Comparison of ENCODE assay signal across 8 mouse cellular contexts in genomic region chr7:114020704-114021093, GRCm38 (mm10).
DNase-seq lines count a peak whose midpoint lies in the region; ATAC-seq and TF ChIP-seq lines count a peak whose summit lies in the region.

No protein-coding gene starts in this region.

- peaks cover 7% of the 10 kb centered on the region; the same call in 1 of the 2 replicates for H3K9me3 ChIP-seq in E14TG2a.4 (ENCODE audit: low read length)
- H3K9me3 ChIP-seq in forebrain, embryonic 11.5 days (ENCODE audit: control insufficient read depth, low read length), result no peaks in the 10 kb centered on the region
- H3K9me3 ChIP-seq in heart, postnatal 0 days (replicated peaks; ENCODE audit: control insufficient read depth, low read length), result no peaks in the 10 kb centered on the region
- no peaks in the 10 kb centered on the region for H3K9me3 ChIP-seq in liver, embryonic 16.5 days (replicated peaks; ENCODE audit: control insufficient read depth, low read length)
- H3K9me3 ChIP-seq in neural tube, embryonic 13.5 days, result no peaks in the 10 kb centered on the region

- peak; percentile 66 for ATAC-seq in forebrain, embryonic 11.5 days (replicated peaks; ENCODE audit: low FRiP score)
- ATAC-seq in heart, postnatal 0 days (ENCODE audit: insufficient read depth, low read depth), result peak; percentile 42
- no peak for ATAC-seq in liver, embryonic 16.5 days (ENCODE audit: low read depth)
- peak; percentile 54; the same call in 1 of the 2 replicates for ATAC-seq in neural tube, embryonic 13.5 days (ENCODE audit: low read depth)

- 0 out of 2 replicates have a peak, but pooled peaks cover 2% of the 10 kb centered on the region for H3K4me1 ChIP-seq in E14TG2a.4 (replicated peaks; ENCODE audit: low read depth, low read length)
- no peaks in the 10 kb centered on the region; the same call in 1 of the 2 replicates for H3K4me1 ChIP-seq in forebrain, embryonic 11.5 days (replicated peaks; ENCODE audit: control insufficient read depth, insufficient read depth, low read length)
- no peaks in the 10 kb centered on the region; the same call in 1 of the 2 replicates for H3K4me1 ChIP-seq in heart, postnatal 0 days (ENCODE audit: control insufficient read depth, insufficient read depth)
- peaks cover 3% of the 10 kb centered on the region; the same call in 1 of the 2 replicates for H3K4me1 ChIP-seq in liver, embryonic 16.5 days (ENCODE audit: control insufficient read depth, low read depth, low read length)
- peaks cover 11% of the 10 kb centered on the region; the same call in 1 of the 2 replicates for H3K4me1 ChIP-seq in neural tube, embryonic 13.5 days (replicated peaks)

- peaks cover 5% of the 10 kb centered on the region; the same call in 1 of the 2 replicates for H3K27me3 ChIP-seq in E14TG2a.4 (ENCODE audit: insufficient read depth, low read length)
- H3K27me3 ChIP-seq in forebrain, embryonic 11.5 days (ENCODE audit: control insufficient read depth, insufficient read depth, low read length), result no peaks in the 10 kb centered on the region
- no peaks in the 10 kb centered on the region for H3K27me3 ChIP-seq in heart, postnatal 0 days (ENCODE audit: control insufficient read depth, insufficient read depth, low read length)
- H3K27me3 ChIP-seq in liver, embryonic 16.5 days (ENCODE audit: control insufficient read depth, insufficient read depth, low read depth, low read length), result no peaks in the 10 kb centered on the region
- H3K27me3 ChIP-seq in neural tube, embryonic 13.5 days, result no peaks in the 10 kb centered on the region

- no peak for TF ChIP-seq EP300 in heart, postnatal 0 days (IDR thresholded peaks at IDR 0.05; ENCODE audit: low read depth)

- no peaks in the 10 kb centered on the region for H3K36me3 ChIP-seq in E14TG2a.4 (ENCODE audit: insufficient read depth, low read length)
- H3K36me3 ChIP-seq in forebrain, embryonic 11.5 days (ENCODE audit: control insufficient read depth, insufficient read depth, low read length), result no peaks in the 10 kb centered on the region
- no peaks in the 10 kb centered on the region for H3K36me3 ChIP-seq in heart, postnatal 0 days (replicated peaks; ENCODE audit: control insufficient read depth, insufficient read depth, low read length)
- no peaks in the 10 kb centered on the region for H3K36me3 ChIP-seq in liver, embryonic 16.5 days (ENCODE audit: control insufficient read depth, insufficient read depth)
- no peaks in the 10 kb centered on the region for H3K36me3 ChIP-seq in neural tube, embryonic 13.5 days

- no peak overlapping the region for H3K4me3 ChIP-seq in E14TG2a.4 (replicated peaks; ENCODE audit: low read length)
- H3K4me3 ChIP-seq in forebrain, embryonic 11.5 days (ENCODE audit: low read depth, low read length), result peak overlapping the region; percentile 29
- peak overlapping the region; percentile 55 for H3K4me3 ChIP-seq in heart, postnatal 0 days (ENCODE audit: low read depth, low read length)
- H3K4me3 ChIP-seq in liver, embryonic 16.5 days (ENCODE audit: low read depth, low read length), result peak overlapping the region; percentile 64
- peak overlapping the region; percentile 37 for H3K4me3 ChIP-seq in neural tube, embryonic 13.5 days

- 1% methylated on average over 11 of the region's 11 CpGs for WGBS in forebrain, embryonic 11.5 days
- WGBS in heart, postnatal 0 days, result 1% methylated on average over 11 of the region's 11 CpGs
- WGBS in liver, embryonic 16.5 days (ENCODE audit: insufficient replicate concordance), result under 1% methylated on average over 11 of the region's 11 CpGs
- WGBS in neural tube, embryonic 13.5 days, result 2% methylated on average over 11 of the region's 11 CpGs

- H3K9ac ChIP-seq in forebrain, embryonic 11.5 days (ENCODE audit: low read length), result peak overlapping the region; percentile 42
- peak overlapping the region; percentile 60 for H3K9ac ChIP-seq in heart, postnatal 0 days (replicated peaks; ENCODE audit: low read depth, low read length)
- H3K9ac ChIP-seq in liver, embryonic 16.5 days (ENCODE audit: low read depth, low read length), result peak overlapping the region; percentile 38
- peak overlapping the region; percentile 62 for H3K9ac ChIP-seq in neural tube, embryonic 13.5 days

- peak; percentile 75 for TF ChIP-seq CTCF in E14TG2a.4 (conservative IDR thresholded peaks at IDR 0.05; ENCODE audit: low read length)
- peak; percentile 87 for TF ChIP-seq CTCF in heart, postnatal 0 days (IDR thresholded peaks at IDR 0.05; ENCODE audit: low read depth)

- H3K27ac ChIP-seq in forebrain, embryonic 11.5 days (ENCODE audit: low read depth, low read length), result no peak overlapping the region
- no peak overlapping the region for H3K27ac ChIP-seq in heart, postnatal 0 days (ENCODE audit: low read depth)
- H3K27ac ChIP-seq in liver, embryonic 16.5 days (ENCODE audit: low read length), result no peak overlapping the region
- H3K27ac ChIP-seq in neural tube, embryonic 13.5 days (replicated peaks), result 0 out of 2 replicates have a peak overlapping the region, but pooled peaks have one; percentile 23

- peak; percentile 55 for DNase-seq in c-Kit-positive CD71-positive TER-119-negative erythroid progenitor cells, embryonic 14.5 days (ENCODE audit: low read depth)
- DNase-seq in forebrain, embryonic 11.5 days (ENCODE audit: low spot score), result peak; percentile 84
- DNase-seq in heart, postnatal 0 days (ENCODE audit: low spot score), result peak; percentile 70
- DNase-seq in kidney, postnatal 4 days, result peak; percentile 75 to 82
- peak; percentile 70 for DNase-seq in telencephalon, adult 2 months (ENCODE audit: low read depth, low spot score)

- H3K4me2 ChIP-seq in forebrain, embryonic 11.5 days (ENCODE audit: low read depth, low read length, severe bottlenecking), result peak overlapping the region; percentile 62
- H3K4me2 ChIP-seq in heart, postnatal 0 days (ENCODE audit: low read depth, low read length), result peak overlapping the region; percentile 75
- H3K4me2 ChIP-seq in liver, embryonic 16.5 days (ENCODE audit: low read depth, low read length), result peak overlapping the region; percentile 67
- peak overlapping the region; percentile 62 for H3K4me2 ChIP-seq in neural tube, embryonic 13.5 days
